Mouse (Mus musculus): Measurements from ENCODE around the gene Ugt1a7c. TPM values are rescaled to one million over a fixed set of nuclear protein-coding genes. Genes with fewer than 3 reads are reported as not detected.
"Not testable (repeated sequence)": the region's sequence is repeated elsewhere in the genome, so short reads cannot be mapped to it uniquely, and the experiment has no call there.

Gene Ugt1a7c
- polyA plus RNA-seq, 1 experiment from 2014 or later = 0.80 TPM

- not testable (repeated sequence) for H3K4me2 ChIP-seq (replicated peaks); H3K9ac ChIP-seq; H3K9me3 ChIP-seq (replicated peaks); H3K27ac ChIP-seq; H3K27me3 ChIP-seq; H3K4me1 ChIP-seq; ATAC-seq (ENCODE audit: low FRiP score); H3K4me3 ChIP-seq; H3K36me3 ChIP-seq
- 95% methylated on average over 2 of the region's 2 CpGs for WGBS
These were observed 34.2 kb downstream of the Ugt1a7c start for GRCm38 (mm10) chr1:88129091-88129490.

GRCm38 (mm10) chr1:88130223-88130622, 35.4 kb downstream of the Ugt1a7c start:
- H3K4me1 ChIP-seq; H3K27me3 ChIP-seq; H3K36me3 ChIP-seq; H3K9me3 ChIP-seq (replicated peaks); H3K27ac ChIP-seq; H3K4me2 ChIP-seq (replicated peaks); ATAC-seq (ENCODE audit: low FRiP score); H3K4me3 ChIP-seq; H3K9ac ChIP-seq: not testable (repeated sequence)
- WGBS = 96% methylated on average over 1 of the region's 1 CpGs

GRCm38 (mm10) chr1:88133908-88134456, 39.1 kb downstream of the Ugt1a7c start:
- Histone ChIP-seq H3K36me3 (no peaks in the 10 kb centered on the region), H3K27ac (no peak overlapping the region), H3K4me1 (peaks cover 5% of the 10 kb centered on the region), H3K4me2 (replicated peaks) (no peak overlapping the region), H3K4me3 (no peak overlapping the region), H3K27me3 (no peaks in the 10 kb centered on the region), H3K9ac (no peak overlapping the region), H3K9me3 (replicated peaks) (no peaks in the 10 kb centered on the region)
- no peak for ATAC-seq (ENCODE audit: low FRiP score)
- WGBS = 59% methylated on average over 3 of the region's 3 CpGs

DNA sequence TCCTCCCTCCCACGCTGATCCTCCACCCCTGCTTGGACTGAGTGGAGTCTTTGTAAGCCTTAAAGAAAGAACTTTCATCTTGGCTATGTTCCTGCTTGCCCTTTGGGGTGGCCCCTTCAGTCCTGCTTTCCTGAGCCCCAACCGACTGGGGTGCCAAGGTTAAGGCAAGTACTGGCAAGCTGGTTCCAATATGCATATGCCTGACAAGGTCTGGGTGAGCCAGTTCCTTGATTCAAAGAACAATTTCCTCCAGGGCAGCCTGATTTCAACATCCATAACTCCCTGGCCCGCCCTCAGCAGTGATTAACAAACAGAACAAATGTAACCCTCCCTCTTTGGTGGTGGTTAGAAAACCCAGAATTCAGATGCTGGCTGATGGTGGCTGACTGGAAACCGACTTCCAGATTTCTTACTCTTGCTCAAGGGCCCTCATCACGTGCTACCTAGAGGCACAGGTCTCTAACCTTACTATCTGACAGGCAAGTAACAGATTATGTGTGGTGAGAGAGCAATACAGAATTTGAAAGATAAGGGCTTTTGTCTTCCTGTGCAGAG, 39.7 kb downstream of the Ugt1a7c start, which contains the start of gene Ugt1a6a:
Gene Ugt1a6a, plus strand, starts transcription at position 353 of the 555 bp plus-strand sequence.
- H3K4me1 ChIP-seq; H3K9ac ChIP-seq; H3K27ac ChIP-seq; H3K4me2 ChIP-seq (replicated peaks); H3K27me3 ChIP-seq; H3K36me3 ChIP-seq; H3K9me3 ChIP-seq (replicated peaks); ATAC-seq (ENCODE audit: low FRiP score); H3K4me3 ChIP-seq: not testable (repeated sequence)
- 47% methylated on average over 5 of the region's 5 CpGs for WGBS

GRCm38 (mm10) chr1:88135229-88135904, 40.5 kb downstream of the Ugt1a7c start:
- 90% methylated on average over 6 of the region's 6 CpGs for WGBS
- not testable (repeated sequence) for H3K4me3 ChIP-seq; H3K9ac ChIP-seq; H3K36me3 ChIP-seq; H3K9me3 ChIP-seq (replicated peaks); H3K4me1 ChIP-seq; ATAC-seq (ENCODE audit: low FRiP score); H3K27me3 ChIP-seq; H3K27ac ChIP-seq; H3K4me2 ChIP-seq (replicated peaks)

DNA sequence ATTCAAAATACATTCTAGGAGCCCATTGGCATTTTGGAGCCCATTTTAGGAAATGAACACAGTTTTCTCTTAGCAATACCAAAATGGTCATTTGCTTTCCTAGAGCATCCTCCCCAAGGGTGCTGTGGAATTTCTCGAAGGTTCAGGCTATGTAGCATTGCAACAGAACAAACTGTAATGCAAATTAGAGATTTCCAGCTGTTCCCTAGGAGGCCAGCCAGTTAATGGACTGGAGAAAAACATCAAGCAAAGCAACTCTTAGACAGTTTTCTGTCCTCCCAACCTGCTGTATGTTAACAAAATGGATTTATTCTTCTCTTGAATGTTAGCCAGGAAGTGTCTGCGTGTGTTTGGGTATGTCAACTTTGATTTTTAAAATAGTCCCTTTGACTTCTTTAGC, 41.8 kb downstream of the Ugt1a7c start:
- Histone ChIP-seq H3K4me2 (replicated peaks) (no peak overlapping the region), H3K36me3 (no peaks in the 10 kb centered on the region), H3K4me1 (peaks cover 5% of the 10 kb centered on the region), H3K9ac (no peak overlapping the region), H3K4me3 (no peak overlapping the region), H3K27ac (no peak overlapping the region), H3K9me3 (replicated peaks) (no peaks in the 10 kb centered on the region), H3K27me3 (no peaks in the 10 kb centered on the region)
- 70% methylated on average over 2 of the region's 2 CpGs for WGBS
- no peak for ATAC-seq (ENCODE audit: low FRiP score)

DNA sequence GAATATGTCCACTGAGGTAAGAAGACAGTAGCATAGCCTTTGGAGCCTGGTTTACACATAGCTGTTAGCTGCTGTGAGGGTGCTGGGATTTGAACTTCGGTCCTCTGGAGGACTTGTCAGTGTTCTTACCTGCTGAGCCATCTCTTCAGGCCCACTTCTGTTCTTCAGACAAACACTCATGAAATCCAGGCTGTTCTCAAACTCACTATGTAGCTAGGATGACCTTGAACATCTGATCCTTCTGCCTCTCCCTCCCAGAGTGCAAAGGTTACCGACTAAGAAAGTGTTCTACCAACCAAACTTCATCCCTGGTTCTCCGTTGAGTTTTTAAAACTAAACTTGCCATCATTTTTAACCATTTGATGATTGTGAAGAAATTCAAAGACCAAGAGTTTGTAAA, 42.4 kb downstream of the Ugt1a7c start:
- WGBS = 79% methylated on average over 3 of the region's 3 CpGs
- no peak overlapping the region for H3K27ac ChIP-seq
- no peak overlapping the region for H3K4me3 ChIP-seq
- no peak overlapping the region for H3K4me2 ChIP-seq (replicated peaks)
- no peaks in the 10 kb centered on the region for H3K36me3 ChIP-seq
- H3K27me3 ChIP-seq = no peaks in the 10 kb centered on the region
- H3K9me3 ChIP-seq (replicated peaks) = no peaks in the 10 kb centered on the region
- H3K4me1 ChIP-seq = peaks cover 5% of the 10 kb centered on the region
- ATAC-seq (ENCODE audit: low FRiP score) = no peak
- H3K9ac ChIP-seq = no peak overlapping the region

DNA sequence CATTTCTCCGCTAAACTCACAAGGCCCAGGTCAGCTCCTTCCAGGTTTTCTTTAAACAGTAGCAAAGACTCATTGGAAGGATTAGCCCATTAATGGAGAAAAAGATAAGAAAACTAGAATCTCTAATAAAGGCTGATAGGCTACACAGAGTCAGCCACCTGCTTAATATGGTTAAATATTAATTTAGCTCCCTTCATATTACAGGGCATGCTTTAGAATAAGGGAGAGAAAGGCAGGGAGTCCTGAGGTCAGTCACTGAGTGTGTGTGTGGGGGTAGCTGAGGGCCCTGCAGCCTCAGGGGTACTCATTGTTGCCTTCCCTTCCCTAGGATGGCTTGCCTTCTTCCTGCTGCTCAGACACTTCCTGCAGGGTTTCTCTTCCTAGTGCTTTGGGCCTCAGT, 43.3 kb downstream of the Ugt1a7c start:
- Histone ChIP-seq H3K9me3 (replicated peaks) (no peaks in the 10 kb centered on the region), H3K4me3 (no peak overlapping the region), H3K27ac (no peak overlapping the region), H3K4me1 (peaks cover 5% of the 10 kb centered on the region), H3K9ac (no peak overlapping the region), H3K4me2 (replicated peaks) (no peak overlapping the region), H3K36me3 (no peaks in the 10 kb centered on the region), H3K27me3 (no peaks in the 10 kb centered on the region)
- 100% methylated on average over 1 of the region's 1 CpGs for WGBS
- no peak for ATAC-seq (ENCODE audit: low FRiP score)

- 44% methylated on average over 1 of the region's 1 CpGs for WGBS
- H3K4me1 ChIP-seq; ATAC-seq (ENCODE audit: low FRiP score); H3K27ac ChIP-seq; H3K4me2 ChIP-seq (replicated peaks); H3K27me3 ChIP-seq; H3K9me3 ChIP-seq (replicated peaks); H3K4me3 ChIP-seq; H3K9ac ChIP-seq; H3K36me3 ChIP-seq: not testable (repeated sequence)
These were observed 45.6 kb downstream of the Ugt1a7c start for GRCm38 (mm10) chr1:88140492-88140891.

- not testable (repeated sequence) for H3K9ac ChIP-seq; H3K36me3 ChIP-seq; H3K4me1 ChIP-seq; H3K4me2 ChIP-seq (replicated peaks); H3K9me3 ChIP-seq (replicated peaks); H3K27ac ChIP-seq; ATAC-seq (ENCODE audit: low FRiP score); H3K27me3 ChIP-seq; H3K4me3 ChIP-seq
- 1% methylated on average over 5 of the region's 5 CpGs for WGBS
These were observed 49.3 kb downstream of the Ugt1a7c start for GRCm38 (mm10) chr1:88143966-88144675.

DNA sequence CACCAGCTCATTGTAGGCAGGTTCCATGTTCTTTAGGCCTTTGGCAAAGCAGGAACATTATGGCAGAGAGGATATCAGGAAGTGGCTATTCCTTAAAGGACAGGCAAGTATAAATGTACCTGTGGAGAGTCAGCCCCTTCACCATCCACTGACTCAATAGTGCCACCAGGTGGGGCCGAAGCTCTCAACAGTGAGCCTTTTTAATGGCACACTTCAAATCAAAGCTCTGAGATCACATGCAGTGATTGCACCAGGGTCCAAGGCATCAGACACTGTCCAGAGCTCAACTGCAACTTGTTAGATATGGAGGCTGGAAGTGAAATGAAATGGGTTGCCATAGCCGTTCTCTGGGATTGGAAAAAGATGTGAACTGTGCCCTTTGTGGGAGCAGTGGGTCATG, 50.4 kb downstream of the Ugt1a7c start:
- not testable (repeated sequence) for H3K27me3 ChIP-seq; H3K4me1 ChIP-seq; H3K4me2 ChIP-seq (replicated peaks); ATAC-seq (ENCODE audit: low FRiP score); H3K9me3 ChIP-seq (replicated peaks); H3K9ac ChIP-seq; H3K4me3 ChIP-seq; H3K27ac ChIP-seq; H3K36me3 ChIP-seq
- WGBS = 71% methylated on average over 2 of the region's 2 CpGs

DNA sequence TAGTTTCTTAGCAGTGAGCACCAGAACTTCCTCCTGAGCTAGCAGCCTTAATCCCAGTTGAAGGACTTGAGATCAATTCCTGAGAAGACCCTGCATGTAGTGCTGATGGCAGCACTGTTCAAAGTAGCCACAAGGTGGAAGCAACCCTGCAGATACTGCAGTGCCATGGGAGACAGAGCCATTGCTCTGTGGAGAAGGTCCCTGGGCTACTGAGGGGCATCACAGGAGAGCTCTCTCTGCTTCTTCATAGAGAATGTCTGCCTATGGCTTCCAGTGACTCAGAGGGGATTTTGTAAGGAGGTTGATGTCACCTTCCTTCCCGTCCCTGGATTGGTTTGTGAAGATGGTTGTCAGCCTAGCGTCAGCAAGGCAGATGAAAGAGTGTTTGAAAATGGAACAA, 55.3 kb downstream of the Ugt1a7c start:
- ATAC-seq (ENCODE audit: low FRiP score); H3K9me3 ChIP-seq (replicated peaks); H3K27ac ChIP-seq; H3K9ac ChIP-seq; H3K4me3 ChIP-seq; H3K27me3 ChIP-seq; H3K36me3 ChIP-seq; H3K4me2 ChIP-seq (replicated peaks); H3K4me1 ChIP-seq: not testable (repeated sequence)
- WGBS = 94% methylated on average over 2 of the region's 2 CpGs
